Comparison of ENCODE assay signal across 12 mouse cellular contexts in the genomic region with DNA sequence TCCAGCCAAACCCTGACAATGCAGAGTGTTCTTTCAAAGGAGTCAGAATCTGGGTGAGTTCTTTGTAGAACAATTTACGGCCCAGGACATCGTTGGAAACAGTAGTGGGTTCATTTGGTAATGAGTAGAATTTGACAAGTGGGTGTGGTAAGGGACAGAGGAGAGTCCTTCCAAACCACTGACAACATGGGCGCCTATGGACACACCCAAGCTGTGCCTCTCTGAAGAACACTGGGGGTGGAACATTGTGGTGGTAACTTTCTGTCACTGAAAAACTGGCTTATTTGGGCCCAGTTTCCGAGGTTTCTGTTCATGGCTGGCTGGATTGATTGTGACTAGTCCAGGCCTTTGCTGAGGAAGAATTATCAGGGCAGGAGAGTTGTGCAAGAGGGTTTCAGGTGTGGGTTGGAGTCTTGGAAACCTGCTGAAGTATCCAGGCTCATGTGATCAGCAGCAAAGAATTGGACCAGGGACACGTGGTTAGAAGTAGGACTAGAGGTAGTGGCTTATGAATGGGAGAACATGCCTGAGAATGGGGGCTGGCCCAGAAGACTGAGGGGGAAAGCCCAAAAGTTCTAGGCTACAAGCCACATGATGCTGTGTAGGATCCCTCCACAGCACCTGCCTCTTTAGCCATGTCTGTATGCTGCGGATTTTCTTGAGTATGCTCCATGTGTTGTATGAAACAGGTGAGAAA. TPM values are rescaled to one million over a fixed set of nuclear protein-coding genes. Genes with fewer than 3 reads are reported as not detected.
"Had no signal": no experiment of that assay in that cellular context is flagged by ENCODE, and none has a peak within 500 bp of the region (broad histone marks: within the 10 kb centered on the region; RNA-seq: fewer than 3 reads in every experiment).

No protein-coding gene starts in this region.

- H3K4me2 ChIP-seq: limb, embryonic 15.5 days; liver, embryonic 12.5 days; midbrain, embryonic 15.5 days; neural tube, embryonic 12.5 days had no signal

- H3K36me3 ChIP-seq: liver, embryonic 12.5 days; midbrain, embryonic 10.5 days; midbrain, embryonic 15.5 days; neural tube, embryonic 12.5 days had no signal

- H3K4me1 ChIP-seq: liver, embryonic 12.5 days; midbrain, embryonic 15.5 days; neural tube, embryonic 12.5 days had no signal

- H3K27ac ChIP-seq: limb, embryonic 15.5 days; liver, embryonic 12.5 days; midbrain, embryonic 10.5 days; midbrain, embryonic 15.5 days; neural tube, embryonic 12.5 days; stomach, postnatal 0 days had no signal

- ATAC-seq: liver, embryonic 12.5 days; midbrain, embryonic 15.5 days had no signal

- DNase-seq: kidney, adult 11 months; kidney, postnatal 14 days; left cerebral cortex, postnatal 4 days; thymus, postnatal 14 days had no signal

- H3K27me3 ChIP-seq: limb, embryonic 15.5 days; midbrain, embryonic 15.5 days; neural tube, embryonic 12.5 days had no signal

- H3K4me3 ChIP-seq: limb, embryonic 15.5 days; liver, embryonic 12.5 days; midbrain, embryonic 10.5 days; midbrain, embryonic 15.5 days; neural tube, embryonic 12.5 days had no signal

- H3K9ac ChIP-seq: limb, embryonic 15.5 days; liver, embryonic 12.5 days; midbrain, embryonic 15.5 days; neural tube, embryonic 12.5 days had no signal

- H3K9me3 ChIP-seq: limb, embryonic 15.5 days; liver, embryonic 12.5 days; midbrain, embryonic 10.5 days; midbrain, embryonic 15.5 days; neural tube, embryonic 12.5 days had no signal

RNA-seq across cellular contexts. Expression of gene Pmp22, which starts 35.4 kb away (rescaled TPM):
- total RNA-seq: monocyte, adult 5-6 weeks; neutrophil, adult 5-6 weeks had no signal
